20 mouse cellular contexts compared by ENCODE assay signal in genomic region chr5:37184605-37185004, GRCm38 (mm10). TPM values are rescaled to one million over a fixed set of nuclear protein-coding genes. Genes with fewer than 3 reads are reported as not detected.
DNase-seq lines count a peak whose midpoint lies in the region; ATAC-seq and TF ChIP-seq lines count a peak whose summit lies in the region.
"Had no signal": no experiment of that assay in that cellular context is flagged by ENCODE, and none has a peak within 500 bp of the region (broad histone marks: within the 10 kb centered on the region; RNA-seq: fewer than 3 reads in every experiment).

No protein-coding gene starts in this region.

- TF ChIP-seq CTCF in hindbrain, postnatal 0 days (IDR thresholded peaks at IDR 0.05; ENCODE audit: low read depth), result no peak

- H3K9me3 ChIP-seq in forebrain, embryonic 12.5 days, result 0 out of 2 replicates have a peak, but pooled peaks cover 4% of the 10 kb centered on the region
- H3K9me3 ChIP-seq in forebrain, embryonic 11.5 days (ENCODE audit: control insufficient read depth, low read length), result no peaks in the 10 kb centered on the region
- H3K9me3 ChIP-seq in forebrain, embryonic 15.5 days, result no peaks in the 10 kb centered on the region
- H3K9me3 ChIP-seq in forebrain, embryonic 13.5 days (replicated peaks), result no peaks in the 10 kb centered on the region
- no peaks in the 10 kb centered on the region for H3K9me3 ChIP-seq in hindbrain, postnatal 0 days (ENCODE audit: low read length)
- no peaks in the 10 kb centered on the region for H3K9me3 ChIP-seq in hindbrain, embryonic 11.5 days (ENCODE audit: control insufficient read depth, low read length)
- H3K9me3 ChIP-seq: embryonic facial prominence, embryonic 12.5 days had no signal

- ATAC-seq in forebrain, embryonic 12.5 days (ENCODE audit: low FRiP score), result no peak
- ATAC-seq in forebrain, embryonic 11.5 days (replicated peaks; ENCODE audit: low FRiP score), result no peak
- no peak for ATAC-seq in forebrain, embryonic 15.5 days (replicated peaks)
- ATAC-seq in forebrain, embryonic 13.5 days, result no peak
- 0 out of 2 replicates have a peak, but pooled peaks have one; percentile 19 for ATAC-seq in hindbrain, postnatal 0 days
- no peak for ATAC-seq in hindbrain, embryonic 11.5 days (ENCODE audit: low FRiP score)
- ATAC-seq: CD4-positive, CD25-positive, alpha-beta regulatory T cell, adult 4 months had no signal

- H3K27me3 ChIP-seq in forebrain, embryonic 12.5 days, result no peaks in the 10 kb centered on the region; the same call in 1 of the 2 replicates
- no peaks in the 10 kb centered on the region for H3K27me3 ChIP-seq in forebrain, embryonic 11.5 days (ENCODE audit: control insufficient read depth, insufficient read depth, low read length)
- H3K27me3 ChIP-seq in forebrain, embryonic 15.5 days, result no peaks in the 10 kb centered on the region
- H3K27me3 ChIP-seq in forebrain, embryonic 13.5 days, result no peaks in the 10 kb centered on the region
- H3K27me3 ChIP-seq in hindbrain, postnatal 0 days (ENCODE audit: insufficient read depth, low read length), result no peaks in the 10 kb centered on the region
- H3K27me3 ChIP-seq in hindbrain, embryonic 11.5 days (ENCODE audit: control insufficient read depth, insufficient read depth, low read length), result no peaks in the 10 kb centered on the region; the same call in 1 of the 2 replicates
- H3K27me3 ChIP-seq: embryonic facial prominence, embryonic 12.5 days had no signal

- 0 out of 2 replicates have a peak overlapping the region, but pooled peaks have one; percentile 2 for H3K27ac ChIP-seq in forebrain, embryonic 12.5 days
- no peak overlapping the region for H3K27ac ChIP-seq in forebrain, embryonic 11.5 days (ENCODE audit: low read depth, low read length)
- H3K27ac ChIP-seq in forebrain, embryonic 15.5 days (replicated peaks), result peak overlapping the region; percentile 23; the same call in 1 of the 2 replicates
- H3K27ac ChIP-seq in forebrain, embryonic 13.5 days, result no peak overlapping the region
- no peak overlapping the region for H3K27ac ChIP-seq in hindbrain, postnatal 0 days
- no peak overlapping the region for H3K27ac ChIP-seq in hindbrain, embryonic 11.5 days (ENCODE audit: low read depth, low read length)
- H3K27ac ChIP-seq: embryonic facial prominence, embryonic 10.5 days; embryonic facial prominence, embryonic 12.5 days had no signal

- H3K9ac ChIP-seq in forebrain, embryonic 12.5 days, result no peak overlapping the region
- H3K9ac ChIP-seq in forebrain, embryonic 11.5 days (ENCODE audit: low read length), result no peak overlapping the region
- H3K9ac ChIP-seq in forebrain, embryonic 15.5 days (replicated peaks), result no peak overlapping the region
- H3K9ac ChIP-seq in forebrain, embryonic 13.5 days, result no peak overlapping the region
- no peak overlapping the region for H3K9ac ChIP-seq in hindbrain, postnatal 0 days (replicated peaks; ENCODE audit: low read length)
- no peak overlapping the region for H3K9ac ChIP-seq in hindbrain, embryonic 11.5 days (ENCODE audit: low read depth, low read length)
- H3K9ac ChIP-seq: embryonic facial prominence, embryonic 12.5 days had no signal

- H3K4me3 ChIP-seq in forebrain, embryonic 12.5 days (replicated peaks), result no peak overlapping the region
- H3K4me3 ChIP-seq in forebrain, embryonic 11.5 days (ENCODE audit: low read depth, low read length), result no peak overlapping the region
- H3K4me3 ChIP-seq in forebrain, embryonic 15.5 days, result no peak overlapping the region
- no peak overlapping the region for H3K4me3 ChIP-seq in forebrain, embryonic 13.5 days
- H3K4me3 ChIP-seq in hindbrain, postnatal 0 days (ENCODE audit: low read length), result no peak overlapping the region
- H3K4me3 ChIP-seq in hindbrain, embryonic 11.5 days (ENCODE audit: low read depth, low read length), result no peak overlapping the region
- H3K4me3 ChIP-seq: embryonic facial prominence, embryonic 10.5 days; embryonic facial prominence, embryonic 12.5 days had no signal

- 78% methylated on average over 7 of the region's 7 CpGs for WGBS in forebrain, embryonic 12.5 days
- 77% methylated on average over 7 of the region's 7 CpGs for WGBS in forebrain, embryonic 11.5 days
- 65% methylated on average over 7 of the region's 7 CpGs for WGBS in forebrain, embryonic 15.5 days
- WGBS in forebrain, embryonic 13.5 days, result 69% methylated on average over 7 of the region's 7 CpGs
- 65% methylated on average over 7 of the region's 7 CpGs for WGBS in hindbrain, postnatal 0 days
- 75% methylated on average over 7 of the region's 7 CpGs for WGBS in hindbrain, embryonic 11.5 days

- no peaks in the 10 kb centered on the region for H3K4me1 ChIP-seq in forebrain, embryonic 12.5 days
- H3K4me1 ChIP-seq in forebrain, embryonic 11.5 days (replicated peaks; ENCODE audit: control insufficient read depth, insufficient read depth, low read length), result no peaks in the 10 kb centered on the region
- H3K4me1 ChIP-seq in forebrain, embryonic 15.5 days, result no peaks in the 10 kb centered on the region
- H3K4me1 ChIP-seq in forebrain, embryonic 13.5 days, result no peaks in the 10 kb centered on the region
- H3K4me1 ChIP-seq in hindbrain, postnatal 0 days (ENCODE audit: insufficient read depth, low read length), result no peaks in the 10 kb centered on the region
- H3K4me1 ChIP-seq in hindbrain, embryonic 11.5 days (replicated peaks; ENCODE audit: control insufficient read depth, insufficient read depth, low read length), result no peaks in the 10 kb centered on the region
- H3K4me1 ChIP-seq: embryonic facial prominence, embryonic 10.5 days; embryonic facial prominence, embryonic 12.5 days had no signal

- DNase-seq in forebrain, embryonic 11.5 days (ENCODE audit: low spot score), result no peak
- DNase-seq in hindbrain, postnatal 0 days (ENCODE audit: low spot score), result no peak
- no peak for DNase-seq in hindbrain, embryonic 11.5 days (ENCODE audit: low spot score)
- DNase-seq in thymus, adult 18-20 months, result no peak
- DNase-seq: adrenal gland, adult 2 months; adrenal gland, postnatal 10 days; adrenal gland, postnatal 25 days; B cell, adult 2 months; cerebellum, adult 11-12 months; cerebellum, adult 2 months; cerebellum, adult 9-10 months; cerebellum, postnatal 10 days; cerebellum, postnatal 25 days had no signal

- no peaks in the 10 kb centered on the region for H3K36me3 ChIP-seq in forebrain, embryonic 12.5 days (replicated peaks)
- no peaks in the 10 kb centered on the region for H3K36me3 ChIP-seq in forebrain, embryonic 11.5 days (ENCODE audit: control insufficient read depth, insufficient read depth, low read length)
- H3K36me3 ChIP-seq in forebrain, embryonic 15.5 days, result no peaks in the 10 kb centered on the region
- H3K36me3 ChIP-seq in forebrain, embryonic 13.5 days (ENCODE audit: poor library complexity, severe bottlenecking), result no peaks in the 10 kb centered on the region
- H3K36me3 ChIP-seq in hindbrain, postnatal 0 days (ENCODE audit: insufficient read depth, low read length), result no peaks in the 10 kb centered on the region
- no peaks in the 10 kb centered on the region for H3K36me3 ChIP-seq in hindbrain, embryonic 11.5 days (ENCODE audit: control insufficient read depth, insufficient read depth, low read length)
- H3K36me3 ChIP-seq: embryonic facial prominence, embryonic 10.5 days; embryonic facial prominence, embryonic 12.5 days; G1E had no signal

- no peak overlapping the region for H3K4me2 ChIP-seq in forebrain, embryonic 12.5 days
- H3K4me2 ChIP-seq in forebrain, embryonic 11.5 days (ENCODE audit: low read depth, low read length, severe bottlenecking), result no peak overlapping the region
- H3K4me2 ChIP-seq in forebrain, embryonic 15.5 days (replicated peaks), result no peak overlapping the region
- no peak overlapping the region for H3K4me2 ChIP-seq in forebrain, embryonic 13.5 days
- H3K4me2 ChIP-seq in hindbrain, postnatal 0 days (ENCODE audit: low read depth, low read length), result no peak overlapping the region
- H3K4me2 ChIP-seq in hindbrain, embryonic 11.5 days (replicated peaks; ENCODE audit: low read depth, low read length), result no peak overlapping the region
- H3K4me2 ChIP-seq: embryonic facial prominence, embryonic 12.5 days had no signal

RNA-seq across cellular contexts. Expression of gene Crmp1, which starts 57.1 kb away (rescaled TPM):
- polyA plus RNA-seq in forebrain, embryonic 12.5 days (2016; fragmentation: Nextera tagmentation; extraction: Ambion mirVana), result 352 and 405 TPM in 2 replicates
- polyA plus RNA-seq in forebrain, embryonic 11.5 days (2014; fragmentation: Nextera tagmentation; extraction: Ambion mirVana), result 241 and 272 TPM in 2 replicates
- polyA plus RNA-seq in forebrain, embryonic 15.5 days (2015; fragmentation: Nextera tagmentation; extraction: Ambion mirVana), result 790 and 813 TPM in 2 replicates
- polyA plus RNA-seq in forebrain, embryonic 13.5 days (2015; fragmentation: Nextera tagmentation; extraction: Ambion mirVana), result 474 and 511 TPM in 2 replicates
- total RNA-seq in hindbrain, postnatal 0 days (2014; rRNA removed), result 1,015 and 1,414 TPM in 2 replicates
- polyA plus RNA-seq in hindbrain, postnatal 0 days (2015; fragmentation: Nextera tagmentation; extraction: Ambion mirVana), result 607 and 697 TPM in 2 replicates
- 340 and 413 TPM in 2 replicates for polyA plus RNA-seq in hindbrain, embryonic 11.5 days (2014; fragmentation: Nextera tagmentation; extraction: Ambion mirVana)
- total RNA-seq: G1E had no signal
- polyA plus RNA-seq: G1E had no signal

Comparison
In these comparisons a context has a peak if more than half of its experiments do, and no peak if none do; other contexts are left out.
1. H3K27ac ChIP-seq: peak in forebrain, embryonic 12.5 days (single experiment) and forebrain, embryonic 15.5 days (single experiment); none in forebrain, embryonic 11.5 days (single experiment), forebrain, embryonic 13.5 days (single experiment), hindbrain, postnatal 0 days (single experiment) and hindbrain, embryonic 11.5 days (single experiment).